Mouse (Mus musculus): ENCODE measurements around the gene Mgl2. TPM values are rescaled to one million over a fixed set of nuclear protein-coding genes. Genes with fewer than 3 reads are reported as not detected.

Mgl2 gene
- polyA plus RNA-seq (2016; fragmentation: Nextera tagmentation; extraction: Ambion mirVana), result 0.24 TPM in 1 of 2 replicates, not detected in the other

- Histone ChIP-seq H3K9ac (no peak within 1 kb of the TSS), H3K27ac (ENCODE audit: poor library complexity, severe bottlenecking) (no peak within 1 kb of the TSS), H3K4me2 (no peak within 1 kb of the TSS), H3K27me3 (replicated peaks) (no peaks in the 10 kb centered on the region), H3K4me1 (replicated peaks) (0 out of 2 replicates have a peak, but pooled peaks cover 3% of the 10 kb centered on the region), H3K36me3 (no peaks in the 10 kb centered on the region), H3K4me3 (no peak within 1 kb of the TSS), H3K9me3 (replicated peaks) (no peaks in the 10 kb centered on the region; the same call in 1 of the 2 replicates)
- peak; percentile 45; the same call in 1 of the 2 replicates for ATAC-seq (ENCODE audit: insufficient number of reproducible peaks, low FRiP score)
- 49% methylated on average over 9 of the region's 9 CpGs for WGBS
These were observed at the start of gene Mgl2 for GRCm38 (mm10) chr11:70129926-70130379. Gene Mgl2 (plus strand): TSS chr11:70130329.

GRCm38 (mm10) chr11:70080803-70081590 lies 49.1 kb upstream of the Mgl2 start:
- Histone ChIP-seq H3K4me1 (replicated peaks) (0 out of 2 replicates have a peak, but pooled peaks cover 5% of the 10 kb centered on the region), H3K36me3 (no peaks in the 10 kb centered on the region), H3K27me3 (replicated peaks) (0 out of 2 replicates have a peak, but pooled peaks cover 5% of the 10 kb centered on the region), H3K4me3 (no peak overlapping the region), H3K4me2 (no peak overlapping the region), H3K9me3 (replicated peaks) (no peaks in the 10 kb centered on the region), H3K27ac (ENCODE audit: poor library complexity, severe bottlenecking) (no peak overlapping the region), H3K9ac (no peak overlapping the region)
- no peak for ATAC-seq (ENCODE audit: insufficient number of reproducible peaks, low FRiP score)
- WGBS, result 76% methylated on average over 15 of the region's 15 CpGs

- H3K9me3 ChIP-seq (replicated peaks), result peaks cover 3% of the 10 kb centered on the region; the same call in 1 of the 2 replicates
- no peak overlapping the region for H3K9ac ChIP-seq
- H3K4me1 ChIP-seq (replicated peaks), result no peaks in the 10 kb centered on the region
- H3K27ac ChIP-seq (ENCODE audit: poor library complexity, severe bottlenecking), result no peak overlapping the region
- no peaks in the 10 kb centered on the region for H3K27me3 ChIP-seq (replicated peaks)
- ATAC-seq (ENCODE audit: insufficient number of reproducible peaks, low FRiP score), result no peak
- H3K4me2 ChIP-seq, result no peak overlapping the region
- H3K4me3 ChIP-seq, result no peak overlapping the region
- WGBS, result 83% methylated on average over 8 of the region's 8 CpGs
- no peaks in the 10 kb centered on the region for H3K36me3 ChIP-seq
These were observed 45.6 kb upstream of the Mgl2 start for GRCm38 (mm10) chr11:70084563-70084962.

- H3K4me3 ChIP-seq, result no peak within 1 kb of the TSS
- no peak within 1 kb of the TSS for H3K4me2 ChIP-seq
- 73% methylated on average over 12 of the region's 12 CpGs for WGBS
- H3K27ac ChIP-seq (ENCODE audit: poor library complexity, severe bottlenecking), result no peak within 1 kb of the TSS
- H3K27me3 ChIP-seq (replicated peaks), result 0 out of 2 replicates have a peak, but pooled peaks cover 7% of the 10 kb centered on the region
- peaks cover 3% of the 10 kb centered on the region; the same call in 1 of the 2 replicates for H3K9me3 ChIP-seq (replicated peaks)
- no peaks in the 10 kb centered on the region for H3K4me1 ChIP-seq (replicated peaks)
- H3K36me3 ChIP-seq, result no peaks in the 10 kb centered on the region
- H3K9ac ChIP-seq, result no peak within 1 kb of the TSS
- no peak for ATAC-seq (ENCODE audit: insufficient number of reproducible peaks, low FRiP score)
These were observed 37.9 kb upstream of the Mgl2 start, which contains the start of gene Asgr2 for GRCm38 (mm10) chr11:70091986-70092783. Gene Asgr2 (plus strand): TSS chr11:70092644.

- Histone ChIP-seq H3K4me2 (no peak overlapping the region), H3K9ac (no peak overlapping the region), H3K9me3 (replicated peaks) (no peaks in the 10 kb centered on the region), H3K27me3 (replicated peaks) (0 out of 2 replicates have a peak, but pooled peaks cover 7% of the 10 kb centered on the region), H3K27ac (ENCODE audit: poor library complexity, severe bottlenecking) (no peak overlapping the region), H3K36me3 (no peaks in the 10 kb centered on the region), H3K4me1 (replicated peaks) (no peaks in the 10 kb centered on the region), H3K4me3 (no peak overlapping the region)
- ATAC-seq (ENCODE audit: insufficient number of reproducible peaks, low FRiP score), result no peak
- 71% methylated on average over 11 of the region's 11 CpGs for WGBS
These were observed 32.7 kb upstream of the Mgl2 start for GRCm38 (mm10) chr11:70097396-70097795.

- Histone ChIP-seq H3K27ac (ENCODE audit: poor library complexity, severe bottlenecking) (no peak overlapping the region), H3K4me3 (no peak overlapping the region), H3K9me3 (replicated peaks) (no peaks in the 10 kb centered on the region), H3K4me1 (replicated peaks) (no peaks in the 10 kb centered on the region), H3K36me3 (no peaks in the 10 kb centered on the region), H3K9ac (no peak overlapping the region), H3K27me3 (replicated peaks) (0 out of 2 replicates have a peak, but pooled peaks cover 4% of the 10 kb centered on the region), H3K4me2 (no peak overlapping the region)
- WGBS, result 89% methylated on average over 2 of the region's 2 CpGs
- ATAC-seq (ENCODE audit: insufficient number of reproducible peaks, low FRiP score), result no peak
These were observed 31.0 kb upstream of the Mgl2 start for GRCm38 (mm10) chr11:70099102-70099501.

- Histone ChIP-seq H3K9ac (no peak overlapping the region), H3K4me2 (no peak overlapping the region), H3K4me1 (replicated peaks) (no peaks in the 10 kb centered on the region), H3K27ac (ENCODE audit: poor library complexity, severe bottlenecking) (no peak overlapping the region), H3K9me3 (replicated peaks) (no peaks in the 10 kb centered on the region), H3K27me3 (replicated peaks) (0 out of 2 replicates have a peak, but pooled peaks cover 4% of the 10 kb centered on the region), H3K36me3 (no peaks in the 10 kb centered on the region), H3K4me3 (no peak overlapping the region)
- ATAC-seq (ENCODE audit: insufficient number of reproducible peaks, low FRiP score), result no peak
- 69% methylated on average over 2 of the region's 2 CpGs for WGBS
These were observed 30.3 kb upstream of the Mgl2 start for GRCm38 (mm10) chr11:70099809-70100208.

GRCm38 (mm10) chr11:70103701-70104315 lies 26.3 kb upstream of the Mgl2 start:
- H3K4me1 ChIP-seq (replicated peaks), result no peaks in the 10 kb centered on the region
- no peak overlapping the region for H3K9ac ChIP-seq
- no peak overlapping the region for H3K27ac ChIP-seq (ENCODE audit: poor library complexity, severe bottlenecking)
- no peak overlapping the region for H3K4me3 ChIP-seq
- H3K4me2 ChIP-seq, result no peak overlapping the region
- H3K36me3 ChIP-seq, result no peaks in the 10 kb centered on the region
- ATAC-seq (ENCODE audit: insufficient number of reproducible peaks, low FRiP score), result no peak
- H3K27me3 ChIP-seq (replicated peaks), result 0 out of 2 replicates have a peak, but pooled peaks cover 4% of the 10 kb centered on the region
- H3K9me3 ChIP-seq (replicated peaks), result no peaks in the 10 kb centered on the region
- 81% methylated on average over 14 of the region's 14 CpGs for WGBS

GRCm38 (mm10) chr11:70107085-70107484 lies 23.0 kb upstream of the Mgl2 start:
- WGBS, result 53% methylated on average over 8 of the region's 8 CpGs
- no peak for ATAC-seq (ENCODE audit: insufficient number of reproducible peaks, low FRiP score)
- no peak overlapping the region for H3K27ac ChIP-seq (ENCODE audit: poor library complexity, severe bottlenecking)
- 0 out of 2 replicates have a peak, but pooled peaks cover 4% of the 10 kb centered on the region for H3K27me3 ChIP-seq (replicated peaks)
- H3K4me3 ChIP-seq, result no peak overlapping the region
- no peaks in the 10 kb centered on the region; the same call in 1 of the 2 replicates for H3K9me3 ChIP-seq (replicated peaks)
- H3K9ac ChIP-seq, result no peak overlapping the region
- no peaks in the 10 kb centered on the region for H3K36me3 ChIP-seq
- no peak overlapping the region for H3K4me2 ChIP-seq
- H3K4me1 ChIP-seq (replicated peaks), result no peaks in the 10 kb centered on the region

- WGBS, result 71% methylated on average over 3 of the region's 3 CpGs
- no peaks in the 10 kb centered on the region for H3K36me3 ChIP-seq
- H3K4me1 ChIP-seq (replicated peaks), result 0 out of 2 replicates have a peak, but pooled peaks cover 5% of the 10 kb centered on the region
- no peak overlapping the region for H3K4me3 ChIP-seq
- no peak overlapping the region for H3K27ac ChIP-seq (ENCODE audit: poor library complexity, severe bottlenecking)
- H3K4me2 ChIP-seq, result no peak overlapping the region
- no peak overlapping the region for H3K9ac ChIP-seq
- H3K9me3 ChIP-seq (replicated peaks), result no peaks in the 10 kb centered on the region; the same call in 1 of the 2 replicates
- peaks cover 4% of the 10 kb centered on the region; the same call in 1 of the 2 replicates for H3K27me3 ChIP-seq (replicated peaks)
- ATAC-seq (ENCODE audit: insufficient number of reproducible peaks, low FRiP score), result no peak
These were observed 20.0 kb upstream of the Mgl2 start for GRCm38 (mm10) chr11:70110146-70110545.
